Mouse (Mus musculus) liver, postnatal 0 days (tissue): Measurements from ENCODE around the gene Clstn2. TPM values are rescaled to one million over a fixed set of nuclear protein-coding genes. Genes with fewer than 3 reads are reported as not detected.

Experiments
- ATAC-seq: fragments of 200-750 bp; cut with Nextera tagmentation; 2 replicates; pipeline ENCODE4 v1.8.0; 2017; ENCODE audit warnings: mild to moderate bottlenecking, moderate library complexity
- DNase-seq: peaks from one replicate; pipeline ENCODE4 v3.0.0-alpha.2; 2016
- H3K27ac ChIP-seq: fragments of 300-500 bp; sonication (generic); 2 replicates; pipeline ENCODE4 v1.5.1; 2014; ENCODE audit warnings: antibody characterized with exemption, moderate library complexity, mild to moderate bottlenecking, low read depth
- H3K27me3 ChIP-seq: fragments of 300-500 bp; sonication (generic); 2 replicates; pipeline ENCODE4 v1.6.1; 2014; ENCODE audit warnings: low read length, control low read depth, mixed read lengths; ENCODE audit not compliant: insufficient read depth
- H3K36me3 ChIP-seq: fragments of 300-500 bp; sonication (generic); replicated peaks from 2 replicates; pipeline ENCODE4 v1.6.1; 2014; ENCODE audit warnings: mild to moderate bottlenecking, control low read depth, low read length, moderate library complexity, mixed read lengths; ENCODE audit not compliant: insufficient read depth
- H3K4me1 ChIP-seq: fragments of 300-500 bp; sonication (generic); 2 replicates; pipeline ENCODE4 v1.6.1; 2014; ENCODE audit warnings: antibody characterized with exemption, mild to moderate bottlenecking, control low read depth; ENCODE audit not compliant: insufficient read depth
- H3K4me2 ChIP-seq: fragments of 300-500 bp; sonication (generic); 2 replicates; pipeline ENCODE4 v1.6.1; 2014; ENCODE audit warnings: low read depth, mild to moderate bottlenecking, low read length, moderate library complexity, mixed read lengths
- H3K4me3 ChIP-seq: fragments of 300-500 bp; sonication (generic); 2 replicates; pipeline ENCODE4 v1.5.1; 2014; ENCODE audit warnings: low read depth, low read length
- H3K9ac ChIP-seq: fragments of 300-500 bp; sonication (generic); replicated peaks from 2 replicates; pipeline ENCODE4 v1.6.1; 2014; ENCODE audit warnings: mild to moderate bottlenecking, moderate library complexity
- H3K9me3 ChIP-seq: fragments of 300-500 bp; sonication (generic); 2 replicates; pipeline ENCODE4 v1.6.1; 2016; ENCODE audit warnings: mild to moderate bottlenecking, control low read depth, low read length, mixed read lengths
- CTCF ChIP-seq: sonication (generic); IDR thresholded peaks from 2 replicates; pipeline ENCODE4 v1.5.1; 2016; ENCODE audit warnings: antibody characterized with exemption, low read depth
- EP300 ChIP-seq: IDR thresholded peaks from 2 replicates; pipeline ENCODE4 v1.6.1; 2016; ENCODE audit warnings: antibody characterized with exemption, low read depth, mild to moderate bottlenecking
- WGBS: fragments of 180-500 bp; shearing (Covaris S2); extraction: QIAGEN DNeasy Blood & Tissue Kit; methylation state at CpG from one replicate; pipeline ENCODE4 v1.1.7; 2014; ENCODE audit not compliant: insufficient replicate concordance; 5-methylcytosine and 5-hydroxymethylcytosine counted together
- polyA plus RNA-seq: library from polyadenylated mRNA; unstranded; fragments of >200 nt; fragmentation: Nextera tagmentation; extraction: Ambion mirVana; gene quantifications from 2 replicates; pipeline ENCODE4 v1.2.1, GENCODE M21; 2015

The Clstn2 gene
- polyA plus RNA-seq, 1 experiment from 2014 or later, result 0.12 TPM

DNA sequence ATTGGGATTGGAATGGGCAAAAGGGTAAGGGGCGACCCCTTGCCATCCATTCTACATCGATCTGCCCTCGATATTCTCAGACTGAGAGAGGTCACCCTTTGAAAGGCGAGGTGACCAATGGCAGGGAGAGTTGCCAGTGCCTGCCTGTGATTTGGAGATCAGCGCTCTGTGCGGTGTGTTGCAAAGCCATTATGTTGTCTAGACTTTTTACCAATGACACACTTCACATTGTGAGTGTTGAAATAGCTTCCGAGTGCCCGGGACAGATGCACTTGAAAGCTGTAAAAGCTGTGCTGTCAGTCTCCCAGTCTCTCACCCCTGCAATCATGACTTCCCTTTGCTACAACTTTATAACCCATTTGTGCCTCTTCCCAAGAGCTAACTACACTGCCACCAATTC lies 362.3 kb downstream of the Clstn2 start:
- Histone ChIP-seq H3K4me1 (no peaks in the 10 kb centered on the region), H3K9me3 (no peaks in the 10 kb centered on the region), H3K27me3 (no peaks in the 10 kb centered on the region), H3K4me2 (no peak overlapping the region), H3K27ac (no peak overlapping the region), H3K36me3 (no peaks in the 10 kb centered on the region), H3K9ac (no peak overlapping the region), H3K4me3 (no peak overlapping the region)
- DNase-seq, result no peak
- WGBS, result 78% methylated on average over 8 of the region's 8 CpGs
- TF ChIP-seq EP300, result no peak
- no peak for TF ChIP-seq CTCF
- no peak for ATAC-seq

- H3K36me3 ChIP-seq, result no peaks in the 10 kb centered on the region
- no peak for DNase-seq
- no peak overlapping the region for H3K9ac ChIP-seq
- no peaks in the 10 kb centered on the region for H3K9me3 ChIP-seq
- 70% methylated on average over 4 of the region's 4 CpGs for WGBS
- H3K4me3 ChIP-seq, result no peak overlapping the region
- no peaks in the 10 kb centered on the region for H3K27me3 ChIP-seq
- no peak overlapping the region for H3K4me2 ChIP-seq
- H3K4me1 ChIP-seq, result no peaks in the 10 kb centered on the region; the same call in 1 of the 2 replicates
- TF ChIP-seq EP300, result no peak
- TF ChIP-seq CTCF, result no peak
- no peak for ATAC-seq
- no peak overlapping the region for H3K27ac ChIP-seq
Observed at GRCm38 (mm10) chr9:97660989-97661388, 372.0 kb downstream of the Clstn2 start.

DNA sequence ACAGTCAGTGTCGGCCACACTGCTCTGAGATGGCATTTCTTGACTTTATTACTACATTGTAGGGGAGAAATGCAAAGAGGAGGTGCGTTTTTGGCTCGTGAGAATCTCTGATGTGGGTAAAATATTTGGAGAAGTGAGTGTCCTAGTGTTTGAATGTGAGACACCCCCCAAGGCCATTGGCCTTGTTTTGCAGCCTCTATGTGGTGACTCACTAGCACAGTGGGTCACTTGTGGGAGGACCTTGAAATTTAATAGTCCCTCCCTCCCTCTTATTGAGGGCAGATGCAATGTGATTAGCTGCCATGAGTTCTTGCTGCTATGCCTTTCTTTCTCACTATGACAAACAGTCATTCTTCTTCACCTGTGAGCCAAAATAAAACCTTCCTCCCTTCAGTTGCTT lies 374.2 kb downstream of the Clstn2 start:
- H3K36me3 ChIP-seq, result no peaks in the 10 kb centered on the region
- 48% methylated on average over 3 of the region's 3 CpGs for WGBS
- no peak overlapping the region for H3K9ac ChIP-seq
- no peaks in the 10 kb centered on the region for H3K9me3 ChIP-seq
- TF ChIP-seq EP300 (no peak), CTCF (no peak)
- no peak overlapping the region for H3K27ac ChIP-seq
- H3K4me2 ChIP-seq, result no peak overlapping the region
- no peak for ATAC-seq
- H3K4me3 ChIP-seq, result no peak overlapping the region
- no peaks in the 10 kb centered on the region; the same call in 1 of the 2 replicates for H3K4me1 ChIP-seq
- no peak for DNase-seq
- H3K27me3 ChIP-seq, result no peaks in the 10 kb centered on the region

DNA sequence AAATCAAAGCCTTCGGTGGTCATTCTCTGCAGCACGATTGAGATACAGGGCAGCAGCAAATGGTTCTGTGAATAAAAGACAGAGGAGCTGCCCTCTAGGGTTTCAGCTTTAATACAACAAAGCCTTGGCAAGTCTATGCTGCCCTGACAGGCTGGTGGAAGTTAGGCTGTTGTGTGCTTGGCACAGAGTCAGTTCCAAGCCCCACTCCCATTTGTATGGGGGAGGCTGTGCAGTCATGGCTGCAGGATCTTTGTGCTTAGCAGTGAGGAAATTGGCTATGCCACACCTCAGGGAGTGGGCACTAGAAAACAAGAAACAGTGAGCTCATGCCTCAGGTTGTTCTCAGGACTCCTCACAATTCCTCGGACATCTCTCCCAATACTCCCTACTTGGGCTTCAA lies 384.6 kb downstream of the Clstn2 start:
- DNase-seq, result no peak
- H3K36me3 ChIP-seq, result no peaks in the 10 kb centered on the region
- no peak overlapping the region for H3K4me2 ChIP-seq
- no peaks in the 10 kb centered on the region for H3K9me3 ChIP-seq
- ATAC-seq, result no peak
- H3K4me1 ChIP-seq, result no peaks in the 10 kb centered on the region
- no peaks in the 10 kb centered on the region for H3K27me3 ChIP-seq
- no peak overlapping the region for H3K4me3 ChIP-seq
- WGBS, result 67% methylated on average over 3 of the region's 3 CpGs
- no peak overlapping the region for H3K27ac ChIP-seq
- H3K9ac ChIP-seq, result no peak overlapping the region
- no peak for TF ChIP-seq CTCF
- TF ChIP-seq EP300, result no peak

DNA sequence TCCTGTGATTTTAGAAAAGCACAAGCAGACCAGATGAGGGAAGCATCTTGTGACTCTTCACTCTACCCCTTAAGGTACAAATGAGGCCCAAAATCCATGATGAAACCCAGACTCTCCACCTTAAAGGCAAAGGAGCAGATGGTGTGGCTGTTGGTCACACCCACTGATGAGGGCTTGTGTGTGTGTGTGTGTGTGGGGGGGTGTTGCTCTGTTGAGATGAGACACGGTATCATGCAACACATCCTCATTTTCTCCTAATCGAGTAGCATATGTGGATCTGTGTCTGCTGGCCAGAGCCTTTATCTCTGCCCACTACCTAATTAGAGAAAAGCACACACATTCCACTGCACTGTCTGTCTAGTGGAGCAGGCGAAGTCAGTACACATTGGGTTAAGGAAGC lies 387.2 kb downstream of the Clstn2 start:
- no peak for TF ChIP-seq CTCF
- no peak for TF ChIP-seq EP300
- Histone ChIP-seq H3K9ac (no peak overlapping the region), H3K4me2 (no peak overlapping the region), H3K9me3 (no peaks in the 10 kb centered on the region), H3K36me3 (no peaks in the 10 kb centered on the region), H3K4me1 (no peaks in the 10 kb centered on the region), H3K27me3 (no peaks in the 10 kb centered on the region), H3K27ac (no peak overlapping the region), H3K4me3 (no peak overlapping the region)
- no peak for DNase-seq
- WGBS, result 56% methylated on average over 3 of the region's 3 CpGs
- ATAC-seq, result no peak

- WGBS, result 45% methylated on average over 7 of the region's 7 CpGs
- H3K4me1 ChIP-seq, result no peaks in the 10 kb centered on the region
- TF ChIP-seq CTCF (no peak), EP300 (no peak)
- DNase-seq, result no peak
- no peak overlapping the region for H3K4me2 ChIP-seq
- no peak overlapping the region for H3K27ac ChIP-seq
- no peaks in the 10 kb centered on the region for H3K36me3 ChIP-seq
- no peak for ATAC-seq
- no peaks in the 10 kb centered on the region for H3K9me3 ChIP-seq
- no peak overlapping the region for H3K9ac ChIP-seq
- H3K4me3 ChIP-seq, result no peak overlapping the region
- no peaks in the 10 kb centered on the region for H3K27me3 ChIP-seq
Observed at GRCm38 (mm10) chr9:97642396-97642795, 390.6 kb downstream of the Clstn2 start.

DNA sequence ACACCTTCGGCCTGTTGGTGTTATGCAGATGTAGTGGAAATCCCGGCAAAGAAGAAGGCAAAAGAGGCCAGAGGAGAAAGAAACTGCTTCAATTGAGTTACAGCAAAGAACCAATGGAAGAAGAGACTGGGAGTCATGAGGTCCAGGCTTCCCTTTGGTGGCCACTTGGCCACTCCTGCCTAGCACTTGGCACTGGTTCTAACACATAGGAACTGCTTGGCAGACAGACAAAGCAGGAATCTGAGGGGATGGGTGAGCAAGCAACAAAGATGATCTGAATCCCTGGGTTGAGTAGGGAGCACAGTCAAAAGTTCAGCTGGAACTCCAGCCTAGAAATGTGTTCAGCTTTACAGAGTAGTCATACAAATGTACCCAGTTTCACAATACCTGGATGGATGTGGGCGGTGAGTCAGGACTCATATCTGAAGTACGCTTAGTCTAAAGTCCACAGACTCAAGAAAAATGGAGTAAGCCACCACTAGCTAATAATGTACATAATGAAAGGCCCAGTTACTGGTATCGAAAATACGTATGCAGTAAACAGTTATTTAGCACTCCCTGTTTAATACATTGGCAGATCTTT lies 392.9 kb downstream of the Clstn2 start:
- WGBS, result 73% methylated on average over 6 of the region's 6 CpGs
- no peak for ATAC-seq
- no peaks in the 10 kb centered on the region for H3K4me1 ChIP-seq

More for the DNA sequence above, 392.9 kb downstream of the Clstn2 start:
- Histone ChIP-seq H3K9me3 (no peaks in the 10 kb centered on the region), H3K9ac (no peak overlapping the region), H3K27ac (no peak overlapping the region), H3K4me2 (no peak overlapping the region), H3K27me3 (no peaks in the 10 kb centered on the region), H3K4me3 (no peak overlapping the region), H3K36me3 (no peaks in the 10 kb centered on the region)
- TF ChIP-seq CTCF (no peak), EP300 (no peak)
- DNase-seq, result no peak
